ENCODE assay signal across 17 mouse cellular contexts in the genomic region with DNA sequence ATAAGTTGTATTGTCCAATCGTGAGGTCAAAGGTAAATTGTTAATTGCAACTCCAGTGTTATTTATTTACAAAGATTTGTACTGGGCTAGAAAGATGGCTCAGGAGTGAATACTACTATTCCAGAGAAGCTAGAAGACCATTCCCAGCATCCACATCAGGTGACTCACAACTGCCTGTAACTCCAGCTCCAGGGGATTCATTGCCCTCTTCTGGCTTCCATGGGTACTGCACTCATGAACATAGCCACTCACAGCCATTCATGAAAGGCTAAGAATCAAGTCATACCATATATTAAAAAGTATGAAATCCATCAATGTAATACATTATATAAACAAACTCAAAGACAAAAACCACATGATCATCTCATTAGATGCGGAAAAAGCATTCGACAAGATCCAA.
DNase-seq lines count a peak whose midpoint lies in the region; ATAC-seq and TF ChIP-seq lines count a peak whose summit lies in the region.
"Had no signal": no experiment of that assay in that cellular context is flagged by ENCODE, and none has a peak within 500 bp of the region (broad histone marks: within the 10 kb centered on the region; RNA-seq: fewer than 3 reads in every experiment).

No protein-coding gene starts in this region.

- ATAC-seq in kidney, postnatal 0 days (replicated peaks; ENCODE audit: low FRiP score, low read depth): no peak

- no peaks in the 10 kb centered on the region for H3K36me3 ChIP-seq in kidney, postnatal 0 days (ENCODE audit: insufficient read depth, low read length)
- H3K36me3 ChIP-seq: forebrain, embryonic 10.5 days; G1E; heart, embryonic 15.5 days; hindbrain, embryonic 12.5 days; lung, embryonic 15.5 days had no signal

- no peak for TF ChIP-seq CTCF in cerebellum, adult 2 months (IDR thresholded peaks at IDR 0.05; ENCODE audit: borderline replicate concordance, insufficient read depth, low read depth, low read length)
- TF ChIP-seq CTCF in kidney, postnatal 0 days (IDR thresholded peaks at IDR 0.05; ENCODE audit: low read depth): peak; percentile 41

- H3K27me3 ChIP-seq in cerebellum, adult 2 months (ENCODE audit: control insufficient read depth, insufficient read depth, low read length): no peaks in the 10 kb centered on the region
- H3K27me3 ChIP-seq in kidney, postnatal 0 days (ENCODE audit: insufficient read depth, low read length): no peaks in the 10 kb centered on the region
- H3K27me3 ChIP-seq: heart, embryonic 15.5 days; hindbrain, embryonic 12.5 days; lung, embryonic 15.5 days had no signal

- WGBS in cerebellum, adult 2 months: 98% methylated on average over 3 of the region's 3 CpGs
- WGBS in kidney, postnatal 0 days: 92% methylated on average over 3 of the region's 3 CpGs

- TF ChIP-seq POLR2A in cerebellum, adult 2 months (IDR thresholded peaks at IDR 0.05; ENCODE audit: borderline replicate concordance, insufficient read depth, low read length): no peak

- DNase-seq in cerebellum, postnatal 14 days: peak; percentile 8 to 12
- DNase-seq in cerebellum, adult 2 months: no peak
- no peak for DNase-seq in kidney, postnatal 0 days (ENCODE audit: low spot score)
- no peak for DNase-seq in kidney, postnatal 4 days
- DNase-seq in 3T3-L1 (ENCODE audit: low read depth, low spot score) (peak; percentile 19), R1 (ENCODE audit: low read depth, low spot score) (peak; percentile 62)
- DNase-seq in thymus, postnatal 25 days: no peak
- no peak for DNase-seq in cerebellum, postnatal 25 days
- DNase-seq: kidney, adult 11 months; thymus, postnatal 4 days had no signal

- H3K4me1 ChIP-seq in cerebellum, adult 2 months (ENCODE audit: control insufficient read depth, insufficient read depth, low read length): no peaks in the 10 kb centered on the region
- H3K4me1 ChIP-seq in kidney, postnatal 0 days (replicated peaks; ENCODE audit: insufficient read depth, low read length): no peaks in the 10 kb centered on the region
- H3K4me1 ChIP-seq: forebrain, embryonic 10.5 days; heart, embryonic 15.5 days; hindbrain, embryonic 12.5 days; lung, embryonic 15.5 days had no signal

- H3K27ac ChIP-seq in cerebellum, adult 2 months (ENCODE audit: insufficient read depth, low read length): no peak overlapping the region
- no peak overlapping the region for H3K27ac ChIP-seq in kidney, postnatal 0 days
- H3K27ac ChIP-seq: forebrain, embryonic 10.5 days; heart, embryonic 15.5 days; hindbrain, embryonic 12.5 days; lung, embryonic 15.5 days had no signal

- no peaks in the 10 kb centered on the region for H3K9me3 ChIP-seq in kidney, postnatal 0 days (replicated peaks; ENCODE audit: low read length)
- H3K9me3 ChIP-seq: forebrain, embryonic 10.5 days; heart, embryonic 15.5 days; hindbrain, embryonic 12.5 days; lung, embryonic 15.5 days had no signal

- H3K9ac ChIP-seq in kidney, postnatal 0 days (ENCODE audit: low read depth, low read length): no peak overlapping the region
- H3K9ac ChIP-seq: heart, embryonic 15.5 days; hindbrain, embryonic 12.5 days; lung, embryonic 15.5 days had no signal

- H3K4me2 ChIP-seq in kidney, postnatal 0 days (ENCODE audit: low read length): no peak overlapping the region
- H3K4me2 ChIP-seq: heart, embryonic 15.5 days; hindbrain, embryonic 12.5 days; lung, embryonic 15.5 days; midbrain, embryonic 11.5 days had no signal

- H3K4me3 ChIP-seq in cerebellum, adult 2 months (replicated peaks; ENCODE audit: insufficient read depth, low read depth, low read length): no peak overlapping the region
- H3K4me3 ChIP-seq in kidney, postnatal 0 days (replicated peaks; ENCODE audit: low read depth, low read length): no peak overlapping the region
- H3K4me3 ChIP-seq: forebrain, embryonic 10.5 days; heart, embryonic 15.5 days; hindbrain, embryonic 12.5 days; lung, embryonic 15.5 days; myocyte had no signal

Comparison
In these comparisons a context has a peak if more than half of its experiments do, and no peak if none do; other contexts are left out.
1. DNase-seq: peak in cerebellum, postnatal 14 days (2 of 2), 3T3-L1 (single experiment) and R1 (single experiment); none in cerebellum, adult 2 months (0 of 2), kidney, postnatal 0 days (single experiment), kidney, postnatal 4 days (0 of 2), thymus, postnatal 25 days (single experiment) and cerebellum, postnatal 25 days (0 of 2).